Mouse (Mus musculus) spleen, adult 2 months (tissue): ENCODE measurements around the gene Qpctl. TPM values are rescaled to one million over a fixed set of nuclear protein-coding genes. Genes with fewer than 3 reads are reported as not detected.

ENCODE experiments used
- DNase-seq, 2 experiments: peaks; one replicate each; pipeline versions ENCODE4 v3.0.0 to v3.0.0-alpha.2; 2012 to 2021; ENCODE audit warnings: low spot score in 2 of 2, low read depth in 1 of 2
- H3K27ac ChIP-seq: fragments of 200-500 bp; 2 replicates; pipeline ENCODE4 v1.5.1; 2012; ENCODE audit warnings: low read length, inconsistent platforms; ENCODE audit not compliant: insufficient read depth
- H3K27me3 ChIP-seq: fragments of 200-500 bp; 2 replicates; pipeline ENCODE4 v1.6.1; 2012; ENCODE audit warnings: mild to moderate bottlenecking, moderate library complexity, low read length, inconsistent platforms; ENCODE audit not compliant: control insufficient read depth, insufficient read depth
- H3K36me3 ChIP-seq: fragments of 200-500 bp; 2 replicates; pipeline ENCODE4 v1.6.1; 2012; ENCODE audit warnings: mild to moderate bottlenecking, low read length, inconsistent platforms; ENCODE audit not compliant: control insufficient read depth, insufficient read depth
- H3K4me1 ChIP-seq: fragments of 200-500 bp; 2 replicates; pipeline ENCODE4 v1.6.1; 2011; ENCODE audit warnings: inconsistent platforms; ENCODE audit not compliant: control insufficient read depth, insufficient read depth, insufficient read length
- H3K4me3 ChIP-seq: fragments of 200-500 bp; 2 replicates; pipeline ENCODE4 v1.5.1; 2011; ENCODE audit warnings: mild to moderate bottlenecking, inconsistent platforms; ENCODE audit not compliant: insufficient read depth, insufficient read length; ENCODE audit errors: extremely low read depth
- CTCF ChIP-seq: fragments of 200-500 bp; IDR thresholded peaks from 2 replicates; pipeline ENCODE4 v1.5.1; 2011; ENCODE audit warnings: mild to moderate bottlenecking, inconsistent platforms; ENCODE audit not compliant: insufficient read depth, insufficient read length, insufficient replicate concordance; ENCODE audit errors: extremely low read depth
- POLR2A ChIP-seq: fragments of 200-500 bp; IDR thresholded peaks from 2 replicates; pipeline ENCODE4 v1.6.1; 2011; ENCODE audit warnings: low read depth, low read length, inconsistent platforms
- WGBS: fragments of 180-500 bp; shearing (Covaris S2); methylation state at CpG from one replicate; pipeline ENCODE4 v1.1.7; 2018; 5-methylcytosine and 5-hydroxymethylcytosine counted together
- polyA plus RNA-seq: library from polyadenylated mRNA; depleted of rRNA; stranded (reverse); fragments of >200 nt; gene quantifications from 2 replicates; pipeline ENCODE4 v1.2.3, GENCODE M21; 2012

Gene Qpctl
- polyA plus RNA-seq, 1 experiment: 7.7 TPM

- Histone ChIP-seq H3K4me3 (no peak within 1 kb of the TSS), H3K36me3 (no peaks in the 10 kb centered on the region), H3K4me1 (no peaks in the 10 kb centered on the region), H3K27ac (no peak within 1 kb of the TSS), H3K27me3 (0 out of 2 replicates have a peak, but pooled peaks cover 2% of the 10 kb centered on the region)
- WGBS: 17% methylated on average over 14 of the region's 14 CpGs
- no peak for DNase-seq
- TF ChIP-seq POLR2A (no peak), CTCF (no peak)
Observed at GRCm38 (mm10) chr7:19165656-19166423, 16.7 kb upstream of the Qpctl start, which contains the start of gene Gipr. Gipr (minus strand) TSS chr7:19166127.

DNA sequence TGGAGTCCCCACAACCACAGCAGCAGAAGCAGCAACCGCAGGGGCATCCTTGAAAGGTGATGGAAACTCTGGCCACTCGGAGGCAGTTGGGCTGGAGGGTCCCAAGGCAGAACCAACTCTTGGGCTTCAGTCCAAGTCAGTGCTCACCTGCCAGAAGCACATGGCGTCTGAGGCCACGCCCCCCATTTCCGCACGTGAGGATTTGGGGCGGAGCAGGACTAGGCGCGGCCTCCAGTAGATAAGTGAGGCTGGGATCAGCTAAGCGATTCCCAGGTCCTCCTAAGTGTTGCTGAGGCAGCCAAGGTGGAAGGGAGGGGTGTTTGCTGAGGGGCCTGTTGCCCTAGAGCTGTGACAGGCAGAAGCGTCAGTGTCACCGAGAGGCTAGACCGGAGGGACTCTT, 15.9 kb upstream of the Qpctl start:
- no peak for DNase-seq
- H3K4me1 ChIP-seq: no peaks in the 10 kb centered on the region

GRCm38 (mm10) chr7:19164189-19164588, 15.1 kb upstream of the Qpctl start:
- no peak for DNase-seq
- H3K4me1 ChIP-seq: no peaks in the 10 kb centered on the region
- 5% methylated on average over 6 of the region's 6 CpGs for WGBS

More for the DNA sequence above, 15.9 kb upstream of the Qpctl start:
- no peak overlapping the region for H3K4me3 ChIP-seq
- H3K36me3 ChIP-seq: no peaks in the 10 kb centered on the region
- 0 out of 2 replicates have a peak, but pooled peaks cover 5% of the 10 kb centered on the region for H3K27me3 ChIP-seq
- TF ChIP-seq POLR2A (no peak), CTCF (no peak)
- 7% methylated on average over 13 of the region's 13 CpGs for WGBS
- H3K27ac ChIP-seq: no peak overlapping the region

DNA sequence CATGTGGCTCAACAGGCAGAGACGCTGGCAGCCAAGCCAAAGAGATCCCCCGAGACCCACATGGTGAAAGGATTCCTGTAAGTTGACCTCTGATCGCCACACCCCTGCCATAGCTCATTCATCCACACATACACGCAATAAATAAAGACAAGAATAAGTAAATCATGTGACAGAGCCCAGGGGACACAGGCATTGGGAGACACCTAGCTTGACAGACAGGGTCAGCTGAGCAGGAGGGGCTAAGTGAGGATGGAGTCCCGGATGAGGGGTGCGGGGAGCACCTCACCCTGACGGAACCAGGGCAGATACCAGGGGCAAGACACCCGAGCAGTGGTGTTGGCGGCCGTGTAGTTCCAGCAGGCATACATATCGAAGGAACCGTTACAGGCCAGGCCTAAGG, 14.7 kb upstream of the Qpctl start:
- WGBS: 49% methylated on average over 12 of the region's 12 CpGs
- Histone ChIP-seq H3K4me1 (no peaks in the 10 kb centered on the region), H3K27me3 (peaks cover 7% of the 10 kb centered on the region; the same call in 1 of the 2 replicates), H3K36me3 (no peaks in the 10 kb centered on the region), H3K4me3 (no peak overlapping the region), H3K27ac (no peak overlapping the region)
- no peak for DNase-seq
- TF ChIP-seq POLR2A: no peak
- TF ChIP-seq CTCF: no peak

More at GRCm38 (mm10) chr7:19164189-19164588, 15.1 kb upstream of the Qpctl start:
- no peak for TF ChIP-seq POLR2A
- TF ChIP-seq CTCF: no peak
- H3K4me3 ChIP-seq: no peak overlapping the region
- no peak overlapping the region for H3K27ac ChIP-seq
- H3K27me3 ChIP-seq: peaks cover 7% of the 10 kb centered on the region; the same call in 1 of the 2 replicates
- H3K36me3 ChIP-seq: no peaks in the 10 kb centered on the region

GRCm38 (mm10) chr7:19162928-19163327, 13.8 kb upstream of the Qpctl start:
- 86% methylated on average over 7 of the region's 7 CpGs for WGBS
- TF ChIP-seq POLR2A: no peak
- TF ChIP-seq CTCF: no peak
- H3K4me3 ChIP-seq: no peak overlapping the region
- no peak for DNase-seq
- no peak overlapping the region for H3K27ac ChIP-seq
- H3K36me3 ChIP-seq: no peaks in the 10 kb centered on the region
- peaks cover 7% of the 10 kb centered on the region; the same call in 1 of the 2 replicates for H3K27me3 ChIP-seq
- no peaks in the 10 kb centered on the region for H3K4me1 ChIP-seq

- WGBS: 3% methylated on average over 20 of the region's 20 CpGs
- peaks cover 1% of the 10 kb centered on the region; the same call in 1 of the 2 replicates for H3K36me3 ChIP-seq
- no peak for TF ChIP-seq POLR2A
- no peak for TF ChIP-seq CTCF
- H3K4me3 ChIP-seq: no peak overlapping the region
- H3K27me3 ChIP-seq: peaks cover 6% of the 10 kb centered on the region; the same call in 1 of the 2 replicates
- DNase-seq: no peak
- H3K4me1 ChIP-seq: peaks cover 3% of the 10 kb centered on the region
- H3K27ac ChIP-seq: no peak overlapping the region
Observed at GRCm38 (mm10) chr7:19160115-19160514, 11.0 kb upstream of the Qpctl start.

GRCm38 (mm10) chr7:19159411-19159810, 10.3 kb upstream of the Qpctl start:
- Histone ChIP-seq H3K4me3 (no peak overlapping the region), H3K27ac (no peak overlapping the region), H3K4me1 (peaks cover 3% of the 10 kb centered on the region), H3K36me3 (peaks cover 3% of the 10 kb centered on the region; the same call in 1 of the 2 replicates), H3K27me3 (peaks cover 5% of the 10 kb centered on the region; the same call in 1 of the 2 replicates)
- 33% methylated on average over 18 of the region's 18 CpGs for WGBS
- DNase-seq: no peak
- TF ChIP-seq CTCF: no peak
- no peak for TF ChIP-seq POLR2A
